Mouse (Mus musculus) MEL-GATA-1-ER (cell line): ENCODE measurements around the gene Taf4.
A peak's percentile ranks its signal among the peaks of the same experiment; 100 is the strongest.

Experiments used
- DNase-seq: peaks from one replicate; pipeline ENCODE4 v3.0.0-alpha.2; 2012; ENCODE audit warnings: low read depth; ENCODE audit errors: extremely low read depth

Taf4 gene

DNA sequence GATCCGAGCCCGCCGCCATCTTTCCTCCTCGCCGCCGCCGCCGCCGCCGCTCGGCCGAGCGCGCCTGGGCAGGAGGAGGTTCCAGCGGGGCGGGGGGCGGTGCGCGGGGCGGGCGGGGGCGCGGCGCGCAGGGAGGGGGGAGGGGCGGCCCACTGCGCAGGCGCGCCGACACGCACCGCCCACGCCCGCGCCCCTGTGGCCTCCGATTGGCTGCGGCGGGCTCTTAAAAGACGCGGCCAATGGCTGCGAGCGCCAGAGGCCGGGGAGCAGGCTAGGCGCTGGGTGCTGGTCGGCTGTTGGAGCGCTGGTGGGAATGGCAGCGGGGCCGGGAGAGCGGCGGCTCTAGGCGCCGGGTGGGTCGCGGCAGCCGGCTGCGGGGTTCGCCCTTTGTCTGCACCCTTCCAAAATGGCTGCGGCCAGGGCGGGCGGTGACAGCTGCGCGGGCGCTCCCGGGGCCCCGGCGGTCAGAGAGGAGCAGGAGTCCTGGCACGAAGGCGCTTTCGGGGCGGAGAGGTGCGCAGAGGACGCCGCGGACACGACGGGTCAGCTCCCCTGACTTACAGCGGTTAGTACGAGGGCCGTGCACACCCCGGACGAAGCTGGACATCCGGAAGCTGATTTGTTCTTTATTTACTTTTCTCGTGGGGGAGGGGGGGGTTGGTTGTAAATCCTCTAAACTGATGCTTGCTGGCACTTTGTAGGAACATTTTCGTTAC is at the start of gene Taf4:
TSS of gene Taf4 (minus strand) at position 19 of the 716 bp plus-strand sequence.
- no peak for DNase-seq

DNA sequence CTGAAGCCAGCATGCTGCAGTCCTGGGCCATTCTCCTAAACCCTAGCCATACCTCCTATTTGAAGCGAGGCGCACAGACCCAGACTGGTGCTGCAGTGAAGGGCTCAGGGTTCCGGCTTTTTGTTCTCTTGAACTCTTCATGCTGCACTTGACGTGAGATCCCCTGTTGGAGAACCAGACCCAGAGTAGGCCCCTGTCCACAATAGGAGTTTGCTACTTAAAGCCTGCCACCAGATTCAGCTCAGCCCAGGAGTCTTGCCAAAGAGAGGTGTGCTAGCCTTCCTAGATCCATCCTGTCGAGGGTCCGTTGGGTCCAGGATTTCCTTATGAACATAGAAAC is 49.4 kb upstream of the Taf4 start:
- no peak for DNase-seq

DNA sequence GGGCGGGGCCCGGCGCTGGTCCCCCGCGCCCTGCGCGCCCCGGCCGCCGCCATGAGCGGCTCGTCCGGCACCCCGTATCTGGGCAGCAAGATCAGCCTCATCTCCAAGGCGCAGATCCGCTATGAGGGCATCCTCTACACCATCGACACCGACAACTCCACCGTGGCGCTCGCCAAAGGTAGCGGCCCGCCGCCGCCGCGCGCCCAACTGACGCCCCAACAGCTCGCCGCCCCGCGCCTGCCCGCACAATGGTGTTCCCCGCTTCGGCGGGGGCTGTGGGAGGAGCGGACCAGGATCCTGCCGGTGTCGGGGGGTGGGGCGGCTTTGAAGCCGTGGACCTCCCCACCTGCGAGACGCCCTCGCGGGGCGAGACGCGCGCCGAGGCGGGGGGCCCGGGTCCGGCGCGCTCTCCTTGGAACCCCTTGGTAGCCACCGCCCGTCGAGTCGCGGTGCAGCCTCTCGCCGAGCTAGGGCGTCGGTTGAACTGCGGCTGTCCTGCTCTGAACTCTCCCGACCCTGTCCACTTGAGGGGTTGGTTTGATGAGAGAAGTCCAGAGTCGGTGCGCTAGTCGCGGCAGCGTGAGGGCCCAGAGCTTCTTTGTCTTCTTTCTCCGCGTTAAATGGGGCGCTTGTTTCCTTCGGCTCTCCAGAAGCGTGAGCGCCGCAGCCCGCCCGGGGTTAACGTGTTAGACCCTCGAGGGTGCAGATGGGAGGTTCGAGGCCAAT is 48.9 kb upstream of the Taf4 start:
- no peak for DNase-seq

DNA sequence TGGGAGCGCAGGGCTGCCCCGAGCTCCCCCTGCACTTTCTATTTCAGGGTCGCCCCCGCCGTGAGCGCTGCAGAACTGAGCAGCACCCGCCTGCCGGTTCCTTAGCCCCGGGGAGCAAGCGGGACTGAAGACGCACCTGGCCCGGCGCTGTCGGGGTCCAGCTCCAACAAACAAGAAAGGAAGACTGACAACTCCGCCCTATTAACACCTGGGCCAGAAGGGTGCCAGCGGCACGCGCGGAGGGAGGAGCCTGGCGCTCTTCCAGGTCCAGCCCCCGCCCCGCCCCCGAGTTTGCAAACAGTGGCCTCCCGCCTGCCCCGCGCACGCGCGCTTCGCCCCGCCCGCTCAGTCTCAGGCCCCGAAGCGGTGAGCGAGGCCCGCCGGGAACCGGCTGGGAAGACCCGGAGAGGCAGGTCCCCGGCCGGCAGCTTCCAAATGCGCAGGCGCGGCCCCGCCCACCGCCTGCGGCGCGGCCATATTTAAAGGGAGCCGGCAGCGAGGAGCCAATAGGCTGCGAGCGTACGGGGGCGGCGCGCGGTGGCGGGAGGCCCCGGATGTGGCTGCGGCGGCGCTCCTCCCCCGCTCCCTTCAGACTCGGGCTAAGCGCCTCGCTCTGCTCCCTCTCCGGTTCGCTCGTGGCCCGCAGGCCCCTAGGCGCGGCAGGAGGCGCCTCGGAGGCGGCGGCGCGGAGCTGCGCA is 48.1 kb upstream of the Taf4 start, which contains the start of gene Lsm14b:
TSS of gene Lsm14b (plus strand) at position 587 of the 698 bp plus-strand sequence.
- peak; percentile 81 for DNase-seq

DNA sequence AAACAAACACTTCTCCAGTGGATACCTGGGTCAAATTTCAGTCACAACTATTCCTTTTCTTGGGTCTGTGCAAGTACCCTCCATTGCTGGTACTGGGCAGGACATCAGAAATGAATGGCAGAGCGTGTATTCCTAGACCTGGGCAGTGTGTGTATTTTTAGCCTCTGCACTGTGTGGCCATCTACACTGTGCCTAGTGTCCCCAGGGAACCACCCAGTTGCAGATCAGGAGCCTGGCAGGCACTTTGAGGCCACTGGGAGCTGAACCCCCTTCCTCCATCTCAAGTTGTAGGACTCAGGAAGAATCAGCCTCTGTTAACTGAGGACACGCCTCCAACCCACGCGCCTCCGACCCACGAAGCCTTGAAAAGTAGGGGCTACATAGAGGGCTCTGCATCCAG is 46.3 kb upstream of the Taf4 start:
- no peak for DNase-seq

DNA sequence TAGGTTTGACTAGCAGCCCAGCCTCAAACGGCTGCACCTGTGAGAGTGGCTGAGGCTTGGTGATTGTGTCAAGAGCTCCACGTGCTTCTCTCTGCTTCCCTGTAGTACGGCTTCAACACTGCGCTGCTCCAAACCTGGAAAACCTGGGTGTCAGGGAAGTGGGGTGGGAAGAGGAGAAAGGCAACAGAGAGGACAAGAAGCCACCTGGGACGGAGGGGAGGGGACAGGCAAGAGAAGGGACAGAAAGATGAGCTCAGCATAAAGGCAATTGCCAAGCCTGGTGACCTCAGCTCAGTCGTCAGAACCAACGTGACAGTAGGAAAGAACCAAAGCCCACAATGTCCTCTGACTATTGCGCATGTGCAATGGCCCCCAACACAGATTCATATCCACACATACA is 44.5 kb upstream of the Taf4 start:
- no peak for DNase-seq

DNA sequence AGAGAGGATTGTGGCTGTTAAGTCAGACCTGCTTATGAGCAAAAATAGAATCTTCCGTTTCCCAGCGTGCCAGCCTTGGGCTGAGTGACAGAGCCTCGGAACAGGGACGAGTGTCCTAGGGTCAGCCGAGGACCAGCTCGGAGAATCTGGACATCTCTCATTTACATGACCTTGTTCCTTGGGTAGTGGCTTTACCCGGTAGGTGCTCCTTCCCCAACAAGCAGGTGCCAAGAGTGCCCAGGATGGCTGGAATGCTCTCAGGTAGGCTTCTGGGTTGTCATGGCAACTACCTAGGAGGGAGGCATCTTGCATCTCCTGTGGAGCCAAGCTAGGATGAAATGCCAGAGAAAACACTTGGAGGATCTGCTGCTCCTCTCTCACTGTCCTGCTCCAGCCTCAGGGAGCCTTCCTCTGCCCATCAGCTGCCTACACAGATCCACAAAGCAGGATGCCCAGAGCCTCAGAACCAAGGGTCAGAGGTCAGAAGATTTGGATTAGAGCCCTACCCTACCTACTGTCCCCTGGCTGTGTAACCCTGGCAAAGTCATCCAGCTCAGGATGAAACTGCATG is 43.7 kb upstream of the Taf4 start:
- no peak for DNase-seq

DNA sequence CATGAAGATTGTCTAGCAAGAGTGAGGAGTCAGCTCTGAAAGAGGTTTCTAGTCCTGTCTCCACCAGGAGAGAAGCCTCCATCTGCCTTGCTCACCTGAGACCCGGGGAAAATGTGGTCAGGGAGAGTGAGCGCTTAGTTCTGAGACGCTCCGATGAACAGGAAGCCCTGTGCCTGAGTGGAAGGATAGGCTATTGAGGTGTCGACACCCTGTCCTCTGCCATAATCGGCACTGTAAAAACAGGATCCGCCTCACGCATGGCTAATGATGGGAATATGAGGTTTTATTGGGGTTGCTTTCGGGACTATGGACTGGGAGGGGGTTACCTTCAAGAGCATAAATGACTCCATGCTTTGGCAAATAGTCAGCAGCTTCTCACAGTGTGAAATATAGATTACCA is 42.1 kb upstream of the Taf4 start:
- no peak for DNase-seq

DNA sequence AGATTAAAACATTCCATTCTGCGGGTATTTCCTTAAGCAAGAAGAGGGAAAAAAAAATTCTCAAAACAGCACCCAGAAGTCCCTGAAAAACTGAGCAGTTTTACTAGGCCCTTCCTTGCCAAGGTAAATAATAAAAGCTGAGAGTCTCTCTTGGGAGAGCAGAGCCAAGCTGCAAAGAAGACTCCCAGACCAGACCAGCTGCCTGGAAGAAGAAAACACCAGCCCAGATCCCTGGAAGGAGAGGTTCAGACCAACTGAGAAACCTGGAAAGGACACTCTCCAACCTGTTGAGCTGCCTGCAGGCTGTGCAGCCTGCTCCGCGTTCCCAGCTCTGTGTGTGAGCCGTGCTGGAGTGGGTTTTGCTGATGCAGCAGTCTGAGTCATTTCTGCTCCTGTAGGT is 41.2 kb upstream of the Taf4 start:
- no peak for DNase-seq

DNA sequence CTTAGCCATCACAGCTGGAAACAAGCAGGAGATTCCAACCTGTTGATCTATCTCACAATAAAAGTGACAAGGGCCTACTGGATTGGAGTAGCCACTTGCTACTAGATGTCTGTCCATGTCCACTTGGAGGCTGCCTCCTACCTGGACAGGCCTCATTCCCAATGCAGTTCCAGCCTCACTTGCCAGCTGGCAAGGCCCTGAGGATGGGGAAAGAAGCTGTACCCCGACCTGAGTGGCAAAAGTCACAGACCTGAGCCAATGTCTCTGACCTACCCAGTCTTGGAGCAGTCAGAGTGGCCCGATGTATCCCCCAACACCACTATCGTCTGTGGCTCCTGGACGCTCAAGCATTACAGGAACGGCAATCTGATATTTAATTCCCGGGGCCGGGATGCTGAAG is 37.2 kb upstream of the Taf4 start:
- DNase-seq, result no peak

DNA sequence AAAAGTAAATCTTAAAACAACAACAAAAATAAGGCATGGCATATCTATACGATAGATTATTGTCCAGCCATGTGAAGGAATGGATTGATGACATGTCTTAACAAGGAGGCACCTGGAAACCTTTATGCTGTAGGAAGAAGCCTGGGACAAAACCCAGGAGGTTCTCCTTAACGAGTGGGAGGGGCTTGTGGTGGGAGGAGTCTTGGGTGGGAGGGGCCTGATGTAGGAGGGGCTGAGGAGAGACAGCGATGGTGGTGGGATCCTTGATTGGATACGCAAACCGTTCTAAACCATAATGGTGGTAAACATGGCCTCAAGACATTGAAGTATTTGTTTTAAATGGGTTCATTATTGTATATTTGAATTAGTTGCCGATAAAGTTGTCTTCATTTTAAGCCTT is 34.9 kb upstream of the Taf4 start:
- no peak for DNase-seq

DNA sequence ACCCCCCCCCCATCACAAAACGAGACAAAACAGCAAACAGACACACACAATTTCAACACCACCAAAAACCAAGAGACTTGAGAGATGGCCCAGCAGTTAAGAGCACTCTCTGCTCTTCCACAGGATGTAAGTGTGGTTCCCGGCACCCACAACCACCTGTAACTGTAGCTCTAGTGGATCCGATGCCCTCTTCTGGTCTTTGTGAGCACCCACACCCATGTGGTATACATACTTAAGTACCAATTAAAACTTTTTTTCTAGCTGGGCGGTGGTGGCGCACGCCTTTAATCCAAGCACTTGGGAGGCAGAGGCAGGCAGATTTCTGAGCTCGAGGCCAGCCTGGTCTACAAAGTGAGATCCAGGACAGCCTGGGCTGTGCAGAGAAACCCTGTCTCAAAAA is 34.2 kb upstream of the Taf4 start:
- no peak for DNase-seq

DNA sequence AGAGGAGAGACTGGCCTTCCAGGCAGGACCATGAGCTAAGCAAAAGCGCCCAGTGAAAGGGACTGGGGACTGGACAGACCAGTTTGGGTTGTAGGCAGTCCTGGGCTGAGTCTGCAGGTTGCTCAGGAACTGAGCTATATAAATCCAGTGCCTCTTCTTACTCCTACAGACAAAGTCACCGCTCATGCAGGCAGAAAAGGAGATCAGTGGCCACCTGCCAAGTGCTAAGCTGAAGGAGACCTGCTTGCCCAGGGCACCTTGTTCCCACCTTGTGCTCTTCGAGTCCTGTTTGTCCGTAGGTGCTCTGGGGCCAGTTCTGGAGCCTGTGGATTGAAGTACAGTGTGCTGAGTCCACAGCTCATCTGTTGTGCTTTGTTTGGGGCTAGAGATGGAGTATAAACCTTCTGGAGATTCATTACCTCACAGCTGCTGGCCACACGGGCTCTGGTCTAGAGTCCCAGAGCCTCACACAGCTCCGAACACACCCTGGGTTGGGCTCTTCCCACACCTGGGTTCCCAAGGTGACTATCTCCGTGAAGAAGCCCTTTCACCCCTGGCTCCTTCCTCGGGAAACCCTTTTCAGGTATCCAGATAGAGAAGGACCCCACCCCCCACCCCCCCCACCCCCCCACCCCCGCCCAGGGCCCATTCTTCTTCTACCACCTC is 30.0 kb upstream of the Taf4 start:
- DNase-seq, result no peak

DNA sequence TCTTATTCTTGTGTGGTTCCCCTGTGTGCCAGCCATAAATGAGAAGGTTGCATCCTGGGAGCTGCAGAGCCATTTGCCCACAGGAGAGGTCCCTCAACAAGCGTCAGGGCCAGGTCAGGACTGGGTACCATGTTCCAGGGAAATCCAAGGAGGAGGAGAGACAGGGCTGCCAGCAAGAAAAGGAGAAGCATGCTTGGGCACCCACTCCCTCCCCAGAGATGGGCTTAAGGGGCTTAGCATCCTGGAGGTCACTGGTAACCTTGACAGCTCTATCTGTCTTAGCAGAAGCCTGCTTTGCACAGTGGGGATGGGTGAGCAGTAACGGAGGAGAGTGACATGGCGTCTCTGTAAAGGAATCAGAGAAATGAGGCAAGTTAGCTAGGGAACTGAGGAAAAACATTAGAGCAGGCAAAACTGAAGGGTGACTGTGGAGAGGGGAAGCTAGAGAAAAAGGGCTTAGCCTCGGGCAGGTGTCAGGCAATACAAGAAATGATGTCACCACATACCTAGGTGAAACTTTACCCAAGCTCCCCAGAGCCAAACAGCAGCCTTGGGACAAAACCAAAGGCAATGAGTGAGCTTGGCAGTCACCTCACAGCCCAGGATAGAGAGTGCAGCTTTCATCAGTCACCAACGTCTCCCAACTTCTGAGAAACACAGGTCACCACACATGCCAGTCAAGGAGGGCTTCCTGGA is 29.4 kb upstream of the Taf4 start:
- DNase-seq, result no peak

DNA sequence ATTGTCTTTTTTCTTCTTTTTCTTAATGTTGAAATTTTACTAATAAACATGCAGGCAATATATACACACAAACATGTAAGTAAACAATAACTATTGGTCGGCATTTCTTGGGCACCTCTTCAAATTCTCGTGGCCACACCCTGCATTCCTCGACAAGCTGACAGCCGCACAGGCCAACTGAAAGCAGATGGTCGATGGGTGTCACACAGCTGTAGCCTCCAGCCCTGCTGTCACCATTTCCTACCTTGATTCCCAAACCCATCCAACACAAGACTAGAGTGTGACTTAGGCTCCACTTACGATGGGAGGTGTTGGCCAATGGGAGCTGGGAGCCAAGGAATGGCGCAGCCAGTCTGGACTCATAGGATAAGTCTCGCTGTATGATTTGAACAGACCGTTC is 25.2 kb upstream of the Taf4 start:
- no peak for DNase-seq

DNA sequence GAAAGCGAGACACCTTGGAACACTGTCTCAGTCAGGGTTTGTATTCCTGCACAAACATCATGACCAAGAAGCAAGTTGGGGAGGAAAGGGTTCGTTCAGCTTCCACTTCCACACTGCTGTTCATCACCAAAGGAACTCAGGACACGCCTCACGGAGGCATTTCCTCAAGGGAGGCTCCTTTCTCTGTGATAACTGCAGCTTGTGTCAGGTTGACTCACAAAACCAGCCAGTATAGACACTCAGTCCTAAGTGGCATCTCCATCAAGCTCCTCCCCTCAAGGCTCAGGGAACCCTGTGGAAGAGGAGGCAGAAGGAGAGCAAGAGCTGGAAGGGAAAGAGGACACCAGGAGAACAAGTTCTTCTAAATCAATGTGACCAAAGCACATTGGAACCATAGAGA is 22.0 kb upstream of the Taf4 start:
- DNase-seq, result no peak

DNA sequence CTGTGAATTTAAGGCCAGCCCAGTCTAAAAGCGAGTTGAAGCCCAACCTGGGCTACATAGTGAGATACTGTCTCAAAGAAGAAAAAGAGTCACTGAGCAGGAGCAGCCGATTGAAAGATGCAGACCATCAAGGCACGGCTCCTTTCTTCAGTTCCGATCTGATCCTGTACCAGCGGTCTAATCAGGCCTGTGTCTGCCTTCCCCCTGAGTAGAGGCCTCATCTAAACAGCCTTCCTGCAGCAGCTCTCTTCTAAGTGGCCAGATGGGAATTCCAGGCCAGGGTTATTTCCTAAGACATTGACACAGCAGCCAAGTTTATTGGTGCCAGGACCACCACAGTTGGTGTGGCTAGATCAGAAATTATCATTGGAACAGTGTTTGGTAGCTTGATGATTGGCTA is 16.6 kb upstream of the Taf4 start:
- DNase-seq, result no peak

DNA sequence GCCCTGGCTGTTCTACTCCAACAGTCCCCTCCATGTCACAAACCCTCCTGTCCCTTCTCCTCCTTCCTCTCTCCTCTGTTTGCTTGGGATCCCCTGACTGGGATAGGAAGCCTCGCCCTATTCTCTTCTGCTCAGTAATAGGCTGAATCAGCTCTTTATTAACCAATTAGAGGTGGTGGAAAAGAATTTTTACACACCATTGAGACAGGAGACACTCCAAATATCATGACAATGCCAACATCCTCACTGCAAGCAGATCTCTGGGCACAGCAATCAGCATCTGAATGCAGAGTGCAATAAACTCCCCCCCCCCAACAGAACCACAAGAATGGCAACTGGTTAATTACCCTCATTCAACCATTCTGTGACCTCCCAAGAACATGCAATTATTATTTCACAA is 12.7 kb upstream of the Taf4 start:
- DNase-seq, result no peak

DNA sequence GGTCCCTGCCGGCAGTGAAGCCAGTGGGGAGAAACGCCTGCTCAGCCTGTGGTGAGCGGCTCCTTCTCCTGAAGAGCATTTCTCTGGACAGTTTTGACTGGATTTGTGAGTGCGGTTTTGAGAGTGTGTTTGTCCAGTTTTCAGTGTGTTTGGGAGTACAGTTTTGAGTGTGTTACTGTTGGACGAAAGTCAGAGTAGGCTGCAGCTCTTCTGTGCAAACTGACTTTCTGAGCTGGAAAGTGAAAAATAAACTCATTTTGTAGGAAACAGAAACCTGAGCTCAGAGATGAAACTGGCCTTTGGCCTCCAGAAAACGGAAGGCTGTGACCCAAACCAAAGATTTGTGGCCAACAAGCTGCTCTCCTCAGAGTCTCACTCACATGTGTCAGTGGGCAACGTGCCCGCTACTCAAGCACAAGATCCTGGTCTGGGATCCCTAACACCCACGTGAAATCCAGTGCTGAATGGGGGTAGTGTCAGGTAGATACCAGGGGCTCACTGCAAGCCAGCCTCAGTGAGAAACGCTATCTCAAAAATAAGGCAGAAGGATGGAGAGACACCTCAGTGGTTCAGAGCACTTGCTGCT is 10.1 kb upstream of the Taf4 start:
- no peak for DNase-seq

DNA sequence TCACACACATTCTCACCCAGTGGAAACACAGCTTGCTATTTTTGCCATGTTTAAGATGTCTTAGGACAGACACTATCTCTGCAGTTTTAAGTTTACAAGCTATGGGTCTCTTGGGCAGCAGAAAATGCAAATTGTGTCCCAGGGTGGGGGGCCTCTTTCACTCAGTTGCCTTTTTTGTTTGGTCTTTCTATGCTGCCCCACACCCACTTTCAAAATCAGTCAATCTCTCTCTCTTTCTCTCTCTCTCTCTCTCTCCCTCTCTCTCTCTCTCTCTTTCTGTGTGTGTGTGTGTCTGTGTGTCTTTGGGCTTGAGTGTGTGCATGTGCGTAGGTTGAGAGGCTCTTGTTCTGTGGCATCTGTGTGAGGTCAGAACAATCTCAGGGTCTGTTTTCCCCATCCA is 9.2 kb upstream of the Taf4 start:
- no peak for DNase-seq

DNA sequence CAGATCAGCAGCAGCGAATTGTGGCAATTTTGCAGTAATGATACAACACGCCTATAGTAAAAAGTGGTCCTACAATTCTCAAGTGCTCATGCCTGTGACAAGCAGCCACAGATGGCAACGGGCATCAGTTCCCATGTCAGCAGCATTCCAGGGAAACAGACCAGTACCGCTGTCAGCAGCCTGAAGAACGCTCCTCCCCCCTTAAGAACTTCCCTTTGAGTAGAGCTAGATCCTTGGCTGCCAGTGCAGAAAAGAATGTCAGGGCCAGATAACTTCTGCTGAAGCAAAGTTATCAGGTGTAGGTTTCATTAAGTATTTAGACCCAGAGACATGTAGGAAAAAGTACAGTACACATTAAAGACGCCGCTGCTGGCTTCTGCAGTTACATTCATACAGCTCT is 8.4 kb upstream of the Taf4 start:
- no peak for DNase-seq
